Mouse (Mus musculus) olfactory bulb, adult 2 months (tissue): ENCODE measurements around the gene Wsb2.

Source experiments
- CTCF ChIP-seq: fragments of 200-500 bp; IDR thresholded peaks from 2 replicates; pipeline ENCODE4 v1.5.1; 2012; ENCODE audit warnings: low read depth, mild to moderate bottlenecking, low read length, moderate library complexity; ENCODE audit not compliant: insufficient read depth
- POLR2A ChIP-seq: fragments of 200-500 bp; IDR thresholded peaks from 2 replicates; pipeline ENCODE4 v1.6.1; 2012; ENCODE audit warnings: mild to moderate bottlenecking, low read depth, low read length, moderate library complexity; ENCODE audit not compliant: insufficient read depth

GRCm38 (mm10) chr5:117347838-117348237, 9.3 kb upstream of the Wsb2 start:
- TF ChIP-seq CTCF (no peak), POLR2A (no peak)
